Comparison of ENCODE assay signal across 21 mouse cellular contexts in genomic region chr5:142156868-142157852, GRCm38 (mm10).
A peak's percentile ranks its signal among the peaks of the same experiment; 100 is the strongest.
DNase-seq lines count a peak whose midpoint lies in the region; ATAC-seq and TF ChIP-seq lines count a peak whose summit lies in the region.
"Had no signal": no experiment of that assay in that cellular context is flagged by ENCODE, and none has a peak within 500 bp of the region (broad histone marks: within the 10 kb centered on the region; RNA-seq: fewer than 3 reads in every experiment).

No protein-coding gene starts in this region.

- H3K4me3 ChIP-seq in forebrain, embryonic 12.5 days (replicated peaks): no peak overlapping the region
- H3K4me3 ChIP-seq in forebrain, postnatal 0 days (ENCODE audit: low read depth, low read length): no peak overlapping the region
- H3K4me3 ChIP-seq in forebrain, embryonic 15.5 days: no peak overlapping the region
- H3K4me3 ChIP-seq: embryonic facial prominence, embryonic 10.5 days; heart, embryonic 10.5 days; limb, embryonic 15.5 days; megakaryocyte, embryonic 14.5 days had no signal

- no peak for TF ChIP-seq CTCF in forebrain, postnatal 0 days (IDR thresholded peaks at IDR 0.05; ENCODE audit: low read depth)

- peak; percentile 44; the same call in 1 of the 2 replicates for ATAC-seq in forebrain, embryonic 12.5 days (ENCODE audit: low FRiP score)
- no peak for ATAC-seq in forebrain, postnatal 0 days
- ATAC-seq in forebrain, embryonic 15.5 days (replicated peaks): peak; percentile 61; the same call in 1 of the 2 replicates
- ATAC-seq: inflammation-experienced regulatory T-cells, adult 6 months; liver, postnatal 0 days had no signal

- no peaks in the 10 kb centered on the region for H3K4me1 ChIP-seq in forebrain, embryonic 12.5 days
- H3K4me1 ChIP-seq in forebrain, postnatal 0 days (ENCODE audit: insufficient read depth): no peaks in the 10 kb centered on the region
- peaks cover 8% of the 10 kb centered on the region; the same call in 1 of the 2 replicates for H3K4me1 ChIP-seq in forebrain, embryonic 15.5 days
- H3K4me1 ChIP-seq: embryonic facial prominence, embryonic 10.5 days; heart, embryonic 10.5 days; limb, embryonic 15.5 days; megakaryocyte, embryonic 14.5 days had no signal

- 0 out of 2 replicates have a peak, but pooled peaks cover 4% of the 10 kb centered on the region for H3K9me3 ChIP-seq in forebrain, embryonic 12.5 days
- H3K9me3 ChIP-seq in forebrain, postnatal 0 days (ENCODE audit: low read length): no peaks in the 10 kb centered on the region
- H3K9me3 ChIP-seq in forebrain, embryonic 15.5 days: no peaks in the 10 kb centered on the region
- H3K9me3 ChIP-seq: limb, embryonic 15.5 days had no signal

- WGBS in forebrain, embryonic 12.5 days: 58% methylated on average over 17 of the region's 17 CpGs
- 32% methylated on average over 17 of the region's 17 CpGs for WGBS in forebrain, postnatal 0 days
- WGBS in forebrain, embryonic 15.5 days: 20% methylated on average over 17 of the region's 17 CpGs

- intact Hi-C loops in left cerebral cortex, postnatal 4 days (cut with DNase I): no loop called here

- H3K27ac ChIP-seq in forebrain, embryonic 12.5 days: 0 out of 2 replicates have a peak overlapping the region, but pooled peaks have one; percentile 50
- no peak overlapping the region for H3K27ac ChIP-seq in forebrain, postnatal 0 days (ENCODE audit: low read depth, low read length)
- H3K27ac ChIP-seq in forebrain, embryonic 15.5 days (replicated peaks): 0 out of 2 replicates have a peak overlapping the region, but pooled peaks have one; percentile 19
- H3K27ac ChIP-seq: embryonic facial prominence, embryonic 10.5 days; heart, embryonic 10.5 days; limb, embryonic 15.5 days had no signal

- H3K36me3 ChIP-seq in forebrain, embryonic 12.5 days (replicated peaks): no peaks in the 10 kb centered on the region
- H3K36me3 ChIP-seq in forebrain, postnatal 0 days (ENCODE audit: insufficient read depth): no peaks in the 10 kb centered on the region
- H3K36me3 ChIP-seq in forebrain, embryonic 15.5 days: no peaks in the 10 kb centered on the region
- H3K36me3 ChIP-seq: embryonic facial prominence, embryonic 10.5 days; limb, embryonic 15.5 days had no signal

- H3K4me2 ChIP-seq in forebrain, embryonic 12.5 days: no peak overlapping the region
- no peak overlapping the region for H3K4me2 ChIP-seq in forebrain, postnatal 0 days (ENCODE audit: low read depth)
- no peak overlapping the region for H3K4me2 ChIP-seq in forebrain, embryonic 15.5 days (replicated peaks)
- H3K4me2 ChIP-seq: limb, embryonic 15.5 days had no signal

- H3K9ac ChIP-seq in forebrain, embryonic 12.5 days: no peak overlapping the region
- H3K9ac ChIP-seq in forebrain, postnatal 0 days: no peak overlapping the region
- H3K9ac ChIP-seq in forebrain, embryonic 15.5 days (replicated peaks): no peak overlapping the region
- H3K9ac ChIP-seq: limb, embryonic 15.5 days; liver, postnatal 0 days had no signal

- no peak for DNase-seq in forebrain, postnatal 0 days
- peak; percentile 21 for DNase-seq in left cerebral cortex, postnatal 4 days
- no peak for DNase-seq in left cerebral cortex, adult 9 months (ENCODE audit: low spot score in 2 of 2)
- DNase-seq in retina, embryonic 14.5 days (ENCODE audit: low spot score): peak; percentile 68
- no peak for DNase-seq in layer of hippocampus, adult 18-20 months (ENCODE audit: low spot score in 2 of 2)
- no peak for DNase-seq in gastrocnemius, postnatal 25 days
- DNase-seq: adrenal gland, postnatal 36 days; gastrocnemius, postnatal 14 days; heart, postnatal 10 days; kidney, postnatal 25 days; liver, postnatal 0 days; lung, postnatal 14 days; spleen, adult 18-20 months; thymus, adult 2 months had no signal

- peaks cover 11% of the 10 kb centered on the region; the same call in 1 of the 2 replicates for H3K27me3 ChIP-seq in forebrain, embryonic 12.5 days
- H3K27me3 ChIP-seq in forebrain, postnatal 0 days (ENCODE audit: insufficient read depth, low read length): no peaks in the 10 kb centered on the region
- H3K27me3 ChIP-seq in forebrain, embryonic 15.5 days: 0 out of 2 replicates have a peak, but pooled peaks cover 3% of the 10 kb centered on the region
- H3K27me3 ChIP-seq: limb, embryonic 15.5 days; megakaryocyte, embryonic 14.5 days had no signal

Comparison
In these comparisons a context has a peak if more than half of its experiments do, and no peak if none do; other contexts are left out.
1. DNase-seq: peak in left cerebral cortex, postnatal 4 days (single experiment) and retina, embryonic 14.5 days (single experiment); none in forebrain, postnatal 0 days (single experiment), left cerebral cortex, adult 9 months (0 of 2), layer of hippocampus, adult 18-20 months (0 of 2) and gastrocnemius, postnatal 25 days (single experiment).